Mouse (Mus musculus) heart, postnatal 0 days (tissue): Measurements from ENCODE around the gene Cpeb1.

ENCODE experiments used
- CTCF ChIP-seq: IDR thresholded peaks from 2 replicates; pipeline ENCODE4 v1.5.1; 2016; ENCODE audit warnings: antibody characterized with exemption, control low read depth, low read depth
- EP300 ChIP-seq: IDR thresholded peaks from 2 replicates; pipeline ENCODE4 v1.6.1; 2016; ENCODE audit warnings: antibody characterized with exemption, low read depth

- TF ChIP-seq CTCF: no peak
- no peak for TF ChIP-seq EP300
Measured at GRCm38 (mm10) chr7:81476833-81477232, 21.6 kb upstream of the Cpeb1 start.
